Mouse (Mus musculus): ENCODE measurements at regions not wholly inside any gene's neighbourhood (a gene's known extent, or its start where the extent isn't known, plus 50 kb on each side); places are given as distances from the start of the nearest gene placed in this dataset.
A peak's percentile ranks its signal among the peaks of the same experiment; 100 is the strongest.

DNA sequence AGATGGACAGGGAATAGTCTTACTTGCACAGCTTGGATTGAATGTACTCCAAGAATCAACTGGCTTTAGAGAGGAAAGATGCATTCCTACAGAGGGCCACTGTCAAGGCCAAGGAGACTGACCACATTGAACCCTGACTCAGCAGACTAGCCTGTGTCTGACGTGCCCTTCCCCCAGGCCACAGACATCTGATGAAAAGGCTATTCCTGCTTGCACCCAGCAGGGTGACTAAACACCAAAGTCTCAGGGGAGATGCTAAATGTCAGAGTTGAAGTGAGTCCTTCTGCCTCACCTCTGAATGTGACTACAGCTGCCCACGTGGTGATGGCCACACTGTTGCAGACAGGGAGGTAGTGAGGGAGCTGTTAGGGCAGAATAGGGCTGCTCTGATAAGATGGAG is 140.2 kb upstream of the Fggy start:
- peak; percentile 34 for DNase-seq

DNA sequence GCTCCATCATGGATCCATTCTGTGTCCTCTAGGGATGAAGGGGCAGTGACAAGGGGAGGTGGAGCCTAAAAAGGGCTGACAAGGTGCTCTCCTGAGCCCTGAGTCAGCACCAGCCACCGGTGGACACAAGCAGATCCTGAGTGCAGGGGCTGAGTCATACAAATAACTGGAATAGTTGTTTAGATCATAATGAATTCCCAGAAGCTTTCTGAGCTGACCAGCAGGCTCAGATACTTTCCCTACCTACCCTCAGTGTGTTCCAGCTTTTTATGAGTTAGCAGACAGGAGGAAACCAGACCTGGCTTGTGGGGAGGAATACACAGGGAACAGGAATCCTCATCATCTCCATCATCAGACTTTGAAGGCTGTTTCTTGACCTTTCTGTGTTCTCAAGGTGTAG is 130.7 kb upstream of the Fggy start:
- no peak for DNase-seq

DNA sequence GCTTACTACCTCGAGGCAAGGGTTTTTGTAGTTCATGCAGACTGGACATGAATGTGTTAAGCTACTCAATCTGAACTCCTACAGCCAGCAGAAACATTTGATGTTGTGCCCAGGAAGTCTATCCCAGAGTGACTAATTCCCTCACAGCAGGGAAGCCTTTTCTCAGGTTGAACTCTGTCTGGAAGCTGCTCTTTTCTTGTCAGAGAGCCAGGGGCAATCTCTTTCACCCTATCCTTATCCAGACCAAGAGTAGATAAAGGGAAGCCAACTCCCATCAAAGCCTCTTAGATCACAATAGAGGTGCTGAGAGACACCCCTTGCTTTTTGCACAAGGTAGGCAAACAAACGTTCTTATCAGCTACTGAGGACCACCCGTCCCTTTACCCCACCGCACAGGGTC is 122.8 kb upstream of the Fggy start:
- no peak for DNase-seq

DNA sequence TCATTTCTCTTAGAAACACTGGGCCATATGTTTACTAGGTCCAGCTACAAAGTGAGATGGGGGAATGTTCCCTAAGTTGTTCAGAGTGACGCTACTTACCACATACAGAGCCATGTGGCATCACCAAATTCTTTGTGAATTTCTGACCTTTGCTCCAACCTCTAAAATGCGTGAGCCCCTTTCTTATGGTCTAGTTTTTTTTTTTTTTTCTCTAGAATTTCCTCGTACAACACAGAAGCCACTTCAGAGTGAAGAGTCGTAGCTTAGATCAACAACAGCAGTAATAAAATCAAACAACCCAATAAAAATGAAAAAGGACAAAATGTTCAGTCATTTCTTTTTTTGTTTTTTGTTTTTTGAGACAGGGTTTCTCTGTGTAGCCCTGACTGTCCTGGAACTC is 122.2 kb upstream of the Fggy start:
- no peak for DNase-seq

DNA sequence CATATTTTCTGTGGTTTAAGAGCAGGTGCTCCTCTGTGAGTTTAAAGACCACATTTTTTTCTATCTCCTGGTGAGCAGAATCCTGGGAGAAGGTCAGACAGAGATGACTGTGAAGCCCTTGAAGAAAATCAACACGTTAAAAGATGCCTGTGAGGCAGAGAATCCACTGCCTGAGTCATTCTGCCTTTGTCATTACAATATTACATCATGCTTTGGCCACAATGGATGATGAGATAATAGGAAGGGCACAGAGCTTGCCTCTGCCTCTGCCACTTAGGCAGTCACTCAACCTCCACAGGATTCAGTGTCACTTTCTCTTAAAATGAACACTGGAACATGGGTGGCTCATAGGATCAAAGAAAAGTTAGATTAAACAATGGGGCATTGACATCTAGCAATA is 117.5 kb upstream of the Fggy start:
- DNase-seq = no peak

DNA sequence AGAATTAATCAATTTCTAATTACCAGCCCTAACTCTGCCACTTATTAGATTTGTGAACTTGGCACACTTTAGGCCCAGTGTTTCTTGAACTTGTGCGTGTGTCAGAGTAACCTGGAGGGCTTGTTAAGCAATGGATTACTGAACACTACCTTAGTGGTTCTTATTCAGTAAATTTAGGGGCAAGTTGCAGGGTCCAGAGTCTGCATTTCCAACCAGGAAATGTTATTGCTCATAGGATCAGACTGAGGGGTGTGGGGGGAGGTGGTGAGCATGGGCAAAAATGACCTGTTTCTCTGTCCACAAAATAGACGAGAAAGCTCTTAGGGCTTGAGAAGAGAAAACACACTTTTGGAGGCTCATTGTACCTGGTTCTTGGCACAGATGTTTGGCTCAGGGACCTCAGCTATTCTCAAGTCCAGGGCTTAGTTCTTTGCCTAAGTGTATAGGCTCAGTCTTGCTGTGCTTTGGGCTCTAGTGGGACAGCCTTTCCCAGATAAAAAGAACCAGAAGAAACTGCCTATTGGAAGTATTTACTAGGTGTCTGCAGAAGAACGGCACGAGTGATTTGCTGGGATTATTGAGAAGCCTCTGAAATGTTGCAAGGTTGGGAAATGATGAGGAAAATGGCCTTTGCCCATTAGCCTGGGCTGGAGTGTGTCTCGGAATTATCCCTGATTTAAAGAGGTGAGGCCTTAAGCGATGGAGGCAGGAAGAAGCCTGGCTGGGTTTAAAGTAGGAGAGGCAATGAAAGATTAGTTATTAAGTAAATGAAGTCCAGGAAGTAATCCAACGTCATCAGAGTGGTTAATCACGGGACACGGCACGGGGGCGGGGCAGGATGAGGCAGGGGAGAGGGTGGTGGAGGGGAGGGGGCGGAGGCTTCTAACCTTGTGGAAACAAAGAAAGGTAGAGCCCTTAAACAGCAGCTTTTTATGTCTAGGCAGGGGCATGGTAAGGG is 113.2 kb upstream of the Fggy start:
- DNase-seq = peak; percentile 93

DNA sequence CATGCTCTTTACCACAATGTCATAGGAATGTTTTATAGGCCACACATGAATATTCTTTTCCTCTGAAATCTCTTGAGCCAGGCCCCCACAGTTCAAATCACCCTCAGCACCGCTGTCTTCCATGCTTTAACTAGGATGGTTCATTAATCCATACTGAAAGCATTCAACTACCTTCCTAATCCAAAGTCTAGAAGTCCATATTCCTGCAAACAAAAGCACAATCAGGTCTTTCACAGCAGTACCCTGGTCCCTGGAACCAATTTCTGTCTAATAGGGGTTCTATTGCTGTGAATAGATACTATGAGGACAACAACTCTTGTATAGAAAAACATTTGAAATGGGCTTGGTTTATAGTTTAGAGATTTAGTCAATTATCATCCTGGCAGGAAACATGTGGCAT is 107.0 kb upstream of the Fggy start:
- peak; percentile 54 for DNase-seq

DNA sequence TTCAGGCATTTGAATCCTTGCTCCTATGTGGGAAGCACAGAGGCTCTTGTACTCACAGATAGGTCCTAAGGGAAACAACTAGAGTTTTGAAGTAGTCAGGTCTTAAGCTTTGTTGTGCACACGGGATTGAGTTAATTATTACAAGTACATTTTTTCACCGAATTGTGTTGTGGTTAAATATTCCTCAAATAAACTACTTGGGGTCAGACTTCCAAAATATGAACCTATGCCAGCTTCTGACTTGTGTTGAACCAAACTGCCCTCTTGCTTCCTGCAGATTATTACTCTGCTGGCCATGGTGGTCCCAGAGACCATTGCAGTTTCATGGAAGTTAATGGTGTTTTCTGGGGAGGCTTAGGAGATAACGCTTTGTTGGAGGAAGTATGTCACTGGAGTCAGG is 105.5 kb upstream of the Fggy start:
- peak; percentile 81 for DNase-seq

DNA sequence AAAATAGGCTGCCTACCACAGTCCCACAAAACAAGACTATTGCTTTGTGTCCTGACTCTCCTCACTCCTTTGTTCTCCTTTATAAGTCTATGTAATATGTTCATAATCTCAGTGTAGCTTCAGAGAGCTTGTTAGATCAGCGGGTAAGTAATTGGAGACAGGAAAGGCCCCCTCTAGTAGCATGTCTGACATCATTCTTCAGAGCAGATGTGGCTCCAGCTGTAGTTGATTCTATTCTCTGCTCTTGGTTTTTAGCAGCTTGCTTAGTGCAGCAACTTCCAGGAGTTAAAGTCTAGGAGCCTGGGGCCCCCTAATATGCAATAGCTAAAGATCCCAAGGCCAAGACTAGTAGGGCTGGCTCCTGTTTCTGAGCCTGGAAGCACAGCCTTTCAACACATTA is 101.0 kb upstream of the Fggy start:
- DNase-seq = no peak

DNA sequence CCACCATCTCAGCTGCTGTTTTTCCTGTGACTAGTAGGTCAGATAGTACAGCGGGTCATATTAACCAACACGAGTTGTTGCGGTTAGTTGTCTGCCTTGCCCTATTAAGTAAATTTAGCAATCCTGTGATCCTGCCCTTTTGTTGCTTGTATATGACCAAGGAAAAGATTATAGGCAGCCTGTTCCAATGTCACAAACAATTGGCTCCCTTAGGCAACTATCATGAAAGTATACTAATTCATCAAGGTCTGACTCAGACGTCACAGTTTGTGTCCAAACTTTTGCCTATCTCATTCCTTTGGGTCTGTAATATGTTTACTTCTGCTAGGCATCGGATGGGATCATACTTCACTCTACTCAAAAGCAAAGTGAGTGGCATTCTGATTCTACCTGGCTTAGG is 100.4 kb upstream of the Fggy start:
- DNase-seq = no peak

DNA sequence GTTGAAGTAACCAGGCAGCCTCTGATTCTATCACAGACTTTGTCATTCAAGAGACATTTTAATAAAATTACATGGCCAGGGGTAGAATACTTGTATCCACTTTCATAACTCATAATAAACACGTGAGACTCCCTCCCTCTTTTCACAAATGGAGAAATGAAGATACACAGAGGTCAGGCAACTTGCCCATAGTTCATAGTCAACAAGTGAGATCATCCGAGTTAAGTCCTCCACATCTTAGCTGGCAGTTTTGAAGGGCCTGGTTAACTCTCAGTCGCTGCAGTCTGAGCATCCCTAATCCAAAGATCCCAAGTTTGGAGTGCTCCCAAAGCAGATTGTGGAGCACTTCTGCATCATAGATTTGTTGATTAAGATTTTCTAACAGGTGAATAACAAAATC is 94.8 kb upstream of the Fggy start:
- no peak for DNase-seq

DNA sequence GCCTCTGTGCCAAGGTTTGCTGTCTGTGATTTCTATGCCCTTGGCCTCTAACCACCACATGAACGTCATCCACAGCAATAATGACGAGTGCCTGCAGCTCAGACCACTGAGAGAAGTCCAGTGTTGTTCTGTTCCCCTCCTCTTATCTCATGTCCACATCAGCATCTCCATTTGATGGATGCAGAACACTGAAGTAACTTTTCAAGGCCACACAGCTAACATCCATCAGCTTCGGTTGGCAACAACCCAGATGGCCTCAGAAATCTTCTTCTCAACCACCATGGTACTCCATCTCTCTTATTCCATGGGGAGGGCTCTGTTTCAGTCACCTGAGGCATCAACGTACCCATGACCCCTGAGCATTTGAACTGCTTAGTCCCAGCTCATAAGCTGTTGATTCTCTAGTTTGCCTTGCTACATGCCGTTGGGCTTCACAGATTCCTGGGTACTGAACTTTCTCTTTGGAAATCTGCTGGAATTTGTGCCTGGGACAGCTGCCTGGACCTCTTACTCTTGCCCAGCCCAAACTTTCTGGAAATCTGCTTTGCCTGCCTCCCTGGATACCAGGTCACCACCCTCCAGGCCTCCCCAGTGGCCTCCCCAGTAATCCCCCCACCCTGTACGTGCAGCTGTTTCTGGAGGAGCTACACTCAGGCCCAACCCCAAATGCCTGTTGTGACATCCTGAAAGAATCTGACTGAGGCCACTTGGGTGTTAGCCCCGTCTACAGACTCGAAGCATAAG is 94.1 kb upstream of the Fggy start:
- DNase-seq = no peak

DNA sequence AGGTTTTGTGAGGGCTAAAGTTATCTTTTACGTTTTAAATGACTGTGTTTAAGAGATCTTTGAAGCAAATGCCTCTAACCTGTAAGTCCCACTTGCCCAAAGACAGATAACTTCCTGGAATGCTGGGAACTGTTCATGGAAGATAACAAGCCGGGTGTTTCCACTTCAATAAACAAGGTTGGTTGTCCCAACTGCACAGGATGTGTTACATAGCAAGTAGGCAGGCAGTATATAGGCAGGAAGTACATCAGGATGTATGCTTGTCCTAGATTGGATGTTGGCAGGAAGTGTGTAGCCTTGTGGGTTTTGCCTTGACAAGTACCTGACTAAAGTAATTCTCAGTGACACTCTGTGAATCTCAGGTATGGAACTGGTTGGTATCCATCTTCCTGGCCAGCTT is 90.7 kb upstream of the Fggy start:
- DNase-seq = no peak

DNA sequence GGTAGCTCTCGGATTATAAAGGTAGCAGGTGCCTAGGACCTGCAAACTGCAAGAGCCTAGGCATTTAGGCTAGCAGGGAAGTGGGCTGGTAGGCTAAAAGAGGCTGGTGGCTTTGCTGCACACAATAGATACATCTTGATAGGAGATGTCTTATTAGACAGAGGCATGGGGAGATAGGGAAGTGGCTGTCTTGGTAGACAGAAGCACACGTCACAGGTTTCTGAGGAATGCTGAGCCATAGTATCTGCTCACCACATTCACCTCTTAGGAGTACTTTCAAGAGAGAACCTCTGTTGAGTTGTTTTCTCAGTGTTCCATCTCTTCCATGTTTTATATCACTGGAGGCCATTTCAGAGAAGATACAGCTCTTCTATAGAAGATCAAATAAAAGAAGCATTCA is 89.8 kb upstream of the Fggy start:
- DNase-seq = no peak

DNA sequence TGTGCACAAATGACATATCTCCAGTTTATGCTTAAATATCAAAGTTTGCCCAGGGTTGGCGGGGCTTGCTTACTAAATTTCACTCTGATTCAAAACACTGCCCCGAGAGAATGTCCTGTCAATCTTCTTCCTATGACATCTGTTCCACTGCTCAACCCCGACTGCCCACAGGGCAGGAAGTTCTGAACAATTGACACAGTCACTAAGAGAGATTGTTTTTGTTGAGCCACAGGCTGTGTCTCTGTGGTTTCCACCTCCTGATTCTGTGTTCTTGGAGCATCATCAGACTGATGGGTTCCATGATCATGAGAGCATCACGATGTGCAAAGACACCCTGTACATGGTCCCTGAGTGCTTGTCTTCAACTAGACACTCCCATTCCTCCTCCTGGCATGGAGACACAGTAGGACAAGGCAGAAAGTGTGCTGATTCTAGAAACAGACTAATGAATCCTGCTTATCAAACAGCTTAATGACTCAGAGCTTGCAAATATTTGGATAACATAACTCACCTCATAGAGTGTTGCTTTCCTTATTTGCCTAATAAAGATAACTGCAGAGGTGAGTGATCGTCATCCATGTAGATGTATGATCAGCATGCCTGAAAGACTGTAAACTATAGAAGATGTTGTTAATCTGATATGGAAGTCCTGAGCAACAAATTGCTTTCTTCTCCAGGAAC is 82.4 kb upstream of the Fggy start:
- no peak for DNase-seq

DNA sequence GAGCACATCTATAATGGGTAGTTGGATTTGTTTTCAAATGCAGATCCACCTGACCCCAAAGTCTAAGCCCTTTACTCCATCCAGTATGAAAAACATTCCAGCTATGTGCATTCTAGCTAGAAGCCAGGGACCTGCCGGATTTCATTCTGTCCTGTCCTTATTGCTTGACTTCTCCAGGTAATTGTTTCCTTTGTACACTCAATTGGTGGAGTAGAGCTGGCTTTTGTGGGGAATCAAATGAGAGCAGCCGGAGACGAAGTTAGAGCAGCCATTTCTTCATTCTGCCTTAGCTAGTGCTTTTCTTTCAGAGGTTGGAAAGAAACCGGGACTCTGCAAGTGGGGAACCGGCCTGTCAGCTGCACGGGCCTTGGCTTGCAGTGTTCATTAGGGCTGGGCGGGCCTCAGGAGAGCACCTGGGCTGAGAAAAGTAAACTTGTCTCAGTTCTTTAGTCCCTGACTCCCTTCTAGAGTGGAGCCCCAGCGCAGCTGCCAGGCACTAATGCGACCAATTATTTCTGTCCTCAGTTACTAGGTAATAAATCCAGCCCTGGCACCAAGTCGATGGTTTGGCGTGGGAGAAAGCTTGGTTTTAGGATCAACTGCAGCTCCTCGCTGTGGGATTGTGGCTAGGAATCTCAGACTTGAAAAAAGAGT is 81.1 kb upstream of the Fggy start:
- no peak for DNase-seq

DNA sequence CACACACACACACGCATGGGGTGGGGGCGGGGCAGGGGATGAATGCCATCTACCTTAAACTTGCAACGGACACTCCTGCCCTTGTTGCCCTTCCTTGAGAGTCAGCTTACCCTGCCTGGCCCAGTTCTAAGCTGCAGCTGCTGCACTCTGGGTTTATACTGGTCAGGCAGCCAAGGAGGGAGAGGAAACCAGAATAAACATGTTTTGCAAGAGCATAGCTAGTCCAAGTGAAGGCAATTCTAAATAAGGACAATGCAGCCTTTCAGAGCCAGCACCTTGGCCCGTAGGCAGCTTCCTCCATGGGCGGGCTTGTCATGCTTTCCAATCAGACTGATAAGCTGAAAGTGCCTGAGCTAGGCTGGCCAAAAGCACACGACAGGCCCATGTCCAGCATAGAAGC is 73.7 kb upstream of the Fggy start:
- DNase-seq = peak; percentile 43

DNA sequence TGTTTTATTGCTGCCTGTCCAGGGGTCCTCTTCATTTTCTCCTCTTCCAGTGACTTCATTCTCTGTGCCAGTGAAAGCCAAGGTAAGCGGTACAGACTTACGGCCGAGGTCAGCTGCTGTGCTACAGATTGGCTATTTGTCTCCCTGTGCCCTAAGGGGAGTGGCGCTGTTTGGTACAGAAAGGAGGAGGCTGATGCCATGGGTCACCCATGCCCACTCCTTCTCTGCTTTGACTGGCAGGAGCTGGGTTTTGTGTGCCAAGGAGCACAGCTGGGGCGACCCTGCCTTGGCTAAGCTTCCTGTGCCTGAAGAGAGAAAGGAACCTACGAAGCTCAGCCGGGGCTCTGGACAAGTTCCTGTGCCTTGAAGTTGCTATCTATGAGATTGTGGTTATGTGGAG is 70.0 kb upstream of the Fggy start:
- no peak for DNase-seq

DNA sequence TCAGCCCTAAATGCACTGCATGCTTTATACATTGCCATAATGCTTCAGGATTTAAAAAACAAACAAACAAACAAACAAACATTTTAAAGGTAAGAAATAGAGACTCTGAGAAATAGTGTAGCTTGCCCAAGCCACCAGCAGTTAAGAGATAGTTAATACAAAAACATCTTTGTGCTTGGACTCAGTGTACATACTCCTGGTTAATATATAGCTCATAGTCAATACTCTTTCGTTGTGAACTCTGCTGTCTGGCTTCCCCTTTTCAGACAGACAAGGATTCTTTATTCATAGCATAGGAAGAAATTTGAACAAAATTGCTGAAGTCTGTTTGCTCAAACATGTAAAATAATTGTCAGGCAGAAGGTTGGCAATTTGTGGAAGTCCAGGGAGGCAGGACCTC is 69.3 kb upstream of the Fggy start:
- no peak for DNase-seq

DNA sequence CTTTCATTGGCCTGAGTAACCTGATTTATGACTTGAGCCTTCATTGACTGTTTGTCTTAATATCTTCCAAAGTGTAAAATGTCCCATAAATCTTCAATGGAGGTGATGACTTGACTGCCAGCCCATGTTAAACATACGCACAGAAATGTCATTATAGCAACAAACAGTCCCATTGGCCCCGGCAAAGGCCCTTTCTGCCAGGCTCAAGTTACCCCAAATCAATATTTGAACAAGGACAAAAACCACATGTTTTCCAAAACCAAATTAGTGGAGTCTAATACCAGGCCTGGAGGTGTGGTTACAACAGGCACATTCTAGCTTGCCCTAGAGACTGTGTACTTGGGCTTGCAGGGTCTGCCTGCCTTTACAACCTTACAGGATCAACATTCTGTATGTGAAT is 68.2 kb upstream of the Fggy start:
- no peak for DNase-seq

DNA sequence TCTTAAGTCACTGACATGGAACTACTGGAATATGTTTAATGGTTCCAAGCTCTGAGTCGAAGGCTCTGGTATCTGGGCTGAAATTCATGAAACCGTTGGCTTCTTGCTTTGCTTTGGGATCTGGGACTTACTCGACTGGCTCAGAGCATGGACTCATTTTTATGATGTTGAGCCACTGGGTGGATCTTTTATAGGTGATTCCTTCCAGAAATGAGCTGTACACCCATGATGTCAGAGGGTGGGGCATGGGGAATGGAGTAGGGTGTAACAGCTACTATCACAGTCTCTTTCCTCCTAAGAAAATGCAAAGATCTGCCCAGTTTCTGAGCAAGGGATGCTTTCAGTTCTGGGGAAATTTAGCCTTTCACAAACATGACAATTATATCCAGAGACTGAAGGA is 57.0 kb upstream of the Fggy start:
- no peak for DNase-seq

DNA sequence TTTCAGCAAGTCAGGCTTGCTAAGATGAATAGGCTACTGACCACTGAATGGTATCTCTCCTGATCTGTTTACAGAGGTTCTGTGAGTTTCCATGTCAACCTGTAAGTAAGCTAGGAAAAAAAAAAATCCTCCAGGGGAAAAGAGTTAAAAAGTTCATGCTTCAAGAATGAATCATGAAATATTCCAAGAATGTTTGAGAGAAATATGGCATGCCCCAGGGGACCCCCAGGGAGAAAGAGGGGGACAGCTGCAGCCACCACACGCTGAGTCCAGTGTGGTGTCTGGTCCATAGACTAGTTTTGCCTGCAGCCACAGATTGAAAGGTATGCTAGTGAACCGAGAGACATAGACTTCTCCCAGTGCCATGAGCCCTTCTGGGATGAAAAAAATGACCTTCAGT is 56.1 kb upstream of the Fggy start:
- no peak for DNase-seq
